Mouse (Mus musculus): ENCODE measurements around the gene Olfr1014. TPM values are rescaled to one million over a fixed set of nuclear protein-coding genes. Genes with fewer than 3 reads are reported as not detected.

The Olfr1014 gene
- polyA plus RNA-seq (2014; fragmentation: Nextera tagmentation; extraction: Ambion mirVana), result not detected in 2 replicates

DNA sequence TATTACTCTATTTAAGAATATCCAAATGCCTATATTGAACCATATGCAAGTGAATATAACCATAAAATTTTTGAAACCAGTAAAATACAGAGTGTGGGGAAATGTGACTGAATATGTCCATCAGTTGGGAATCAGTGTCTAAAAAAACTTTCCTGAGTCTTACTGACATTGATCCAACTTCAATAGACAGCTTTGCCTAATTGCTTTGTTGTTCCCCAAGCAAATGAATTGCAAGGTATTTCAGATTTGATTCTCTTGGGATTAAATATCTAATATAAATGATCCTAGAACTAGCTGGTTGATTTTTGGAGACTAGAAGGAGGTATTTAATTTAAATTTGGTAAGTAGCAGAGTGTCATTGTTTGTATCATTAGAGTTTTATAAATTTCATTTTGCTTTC, at the start of gene Olfr1014:
Olfr1014 (plus strand) TSS at position 301 of the 400 bp plus-strand sequence.
- no peak within 1 kb of the TSS for H3K4me3 ChIP-seq (ENCODE audit: low read depth, low read length)
- H3K9me3 ChIP-seq (ENCODE audit: control insufficient read depth, low read length), result no peaks in the 10 kb centered on the region
- no peak within 1 kb of the TSS for H3K4me2 ChIP-seq
- DNase-seq (ENCODE audit: low spot score, missing footprints), result no peak
- no peaks in the 10 kb centered on the region for H3K36me3 ChIP-seq (ENCODE audit: control insufficient read depth, insufficient read depth, low read length)
- no peaks in the 10 kb centered on the region for H3K27me3 ChIP-seq (ENCODE audit: control insufficient read depth, insufficient read depth, low read length)
- H3K27ac ChIP-seq (ENCODE audit: low read depth, low read length), result no peak within 1 kb of the TSS
- no peak within 1 kb of the TSS for H3K9ac ChIP-seq (ENCODE audit: low read length)
- no peak for ATAC-seq (ENCODE audit: low FRiP score)
- H3K4me1 ChIP-seq (ENCODE audit: control insufficient read depth, insufficient read depth, low read length), result no peaks in the 10 kb centered on the region

- DNase-seq (ENCODE audit: low spot score, missing footprints) (peak; percentile 85), ATAC-seq (ENCODE audit: low FRiP score) (0 out of 2 replicates have a peak, but pooled peaks have one; percentile 61)
- H3K4me1 ChIP-seq (ENCODE audit: control insufficient read depth, insufficient read depth, low read length), result no peaks in the 10 kb centered on the region
- H3K27me3 ChIP-seq (ENCODE audit: control insufficient read depth, insufficient read depth, low read length), result no peaks in the 10 kb centered on the region
- H3K9ac ChIP-seq (ENCODE audit: low read length), result no peak overlapping the region
- no peak overlapping the region for H3K27ac ChIP-seq (ENCODE audit: low read depth, low read length)
- no peak overlapping the region for H3K4me3 ChIP-seq (ENCODE audit: low read depth, low read length)
- no peaks in the 10 kb centered on the region for H3K36me3 ChIP-seq (ENCODE audit: control insufficient read depth, insufficient read depth, low read length)
- 16% methylated on average over 3 of the region's 3 CpGs for WGBS
- H3K9me3 ChIP-seq (ENCODE audit: control insufficient read depth, low read length), result no peaks in the 10 kb centered on the region
- no peak overlapping the region for H3K4me2 ChIP-seq
Measured at GRCm38 (mm10) chr2:85725793-85726192, 46.7 kb upstream of the Olfr1014 start.

DNA sequence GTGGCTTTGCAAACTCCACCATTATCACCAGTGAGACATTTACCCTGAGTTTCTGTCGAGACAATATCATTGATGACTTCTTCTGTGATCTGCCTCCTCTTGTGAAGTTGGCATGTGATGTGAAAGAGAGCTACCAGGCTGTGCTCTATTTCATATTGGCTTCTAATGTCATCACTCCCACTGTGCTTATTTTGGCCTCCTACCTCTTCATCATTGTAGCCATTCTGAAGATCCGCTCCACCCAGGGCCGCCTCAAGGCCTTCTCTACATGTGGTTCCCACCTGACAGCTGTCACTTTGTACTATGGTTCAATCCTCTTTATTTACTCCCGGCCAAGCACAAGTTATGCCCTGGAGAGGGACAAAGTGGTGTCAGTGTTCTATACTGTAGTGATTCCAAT, 18.7 kb upstream of the Olfr1014 start:
- Histone ChIP-seq H3K27me3 (ENCODE audit: control insufficient read depth, insufficient read depth, low read length) (no peaks in the 10 kb centered on the region), H3K27ac (ENCODE audit: low read depth, low read length) (no peak overlapping the region), H3K36me3 (ENCODE audit: control insufficient read depth, insufficient read depth, low read length) (no peaks in the 10 kb centered on the region), H3K4me1 (ENCODE audit: control insufficient read depth, insufficient read depth, low read length) (no peaks in the 10 kb centered on the region), H3K9ac (ENCODE audit: low read length) (no peak overlapping the region), H3K4me2 (no peak overlapping the region), H3K4me3 (ENCODE audit: low read depth, low read length) (no peak overlapping the region), H3K9me3 (ENCODE audit: control insufficient read depth, low read length) (no peaks in the 10 kb centered on the region)
- DNase-seq (ENCODE audit: low spot score, missing footprints), result no peak
- WGBS, result 81% methylated on average over 4 of the region's 4 CpGs
- no peak for ATAC-seq (ENCODE audit: low FRiP score)

GRCm38 (mm10) chr2:85762666-85763065, 9.8 kb upstream of the Olfr1014 start, which contains the start of gene Olfr1012:
Gene Olfr1012, minus strand, starts transcription at chr2:85762766.
- DNase-seq (ENCODE audit: low spot score, missing footprints), result no peak
- Histone ChIP-seq H3K4me2 (no peak within 1 kb of the TSS), H3K36me3 (ENCODE audit: control insufficient read depth, insufficient read depth, low read length) (no peaks in the 10 kb centered on the region), H3K9me3 (ENCODE audit: control insufficient read depth, low read length) (no peaks in the 10 kb centered on the region), H3K4me3 (ENCODE audit: low read depth, low read length) (no peak within 1 kb of the TSS), H3K27me3 (ENCODE audit: control insufficient read depth, insufficient read depth, low read length) (no peaks in the 10 kb centered on the region), H3K27ac (ENCODE audit: low read depth, low read length) (no peak within 1 kb of the TSS), H3K9ac (ENCODE audit: low read length) (no peak within 1 kb of the TSS), H3K4me1 (ENCODE audit: control insufficient read depth, insufficient read depth, low read length) (no peaks in the 10 kb centered on the region)
- WGBS, result 81% methylated on average over 1 of the region's 1 CpGs
- ATAC-seq (ENCODE audit: low FRiP score), result no peak

DNA sequence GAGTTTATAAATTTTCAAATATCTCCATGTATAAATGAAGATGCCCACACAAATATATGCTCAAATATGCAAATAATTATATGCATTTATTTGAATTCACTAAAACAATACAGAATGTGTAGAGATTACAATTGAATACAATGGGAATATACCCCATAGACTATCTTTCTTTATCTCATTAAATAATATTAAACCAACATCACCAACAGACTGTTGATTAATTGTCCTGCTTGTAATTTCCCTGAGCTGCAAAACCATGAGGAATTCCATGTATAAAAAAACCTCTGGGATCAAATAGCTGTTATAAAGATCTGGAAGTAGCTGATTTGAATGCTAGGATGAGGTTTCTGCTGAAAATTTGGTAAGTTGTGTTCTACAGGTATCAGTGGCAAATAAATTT, 5.7 kb upstream of the Olfr1014 start, which contains the start of gene Olfr1013:
Olfr1013 (plus strand) TSS at position 301 of the 400 bp plus-strand sequence.
- Histone ChIP-seq H3K4me3 (ENCODE audit: low read depth, low read length) (no peak within 1 kb of the TSS), H3K9ac (ENCODE audit: low read length) (no peak within 1 kb of the TSS), H3K4me1 (ENCODE audit: control insufficient read depth, insufficient read depth, low read length) (no peaks in the 10 kb centered on the region), H3K27me3 (ENCODE audit: control insufficient read depth, insufficient read depth, low read length) (no peaks in the 10 kb centered on the region), H3K36me3 (ENCODE audit: control insufficient read depth, insufficient read depth, low read length) (no peaks in the 10 kb centered on the region), H3K27ac (ENCODE audit: low read depth, low read length) (no peak within 1 kb of the TSS), H3K9me3 (ENCODE audit: control insufficient read depth, low read length) (no peaks in the 10 kb centered on the region), H3K4me2 (no peak within 1 kb of the TSS)
- DNase-seq (ENCODE audit: low spot score, missing footprints), result no peak
- ATAC-seq (ENCODE audit: low FRiP score), result no peak

- Histone ChIP-seq H3K4me1 (ENCODE audit: control insufficient read depth, insufficient read depth, low read length) (no peaks in the 10 kb centered on the region), H3K4me3 (ENCODE audit: low read depth, low read length) (no peak within 1 kb of the TSS), H3K27me3 (ENCODE audit: control insufficient read depth, insufficient read depth, low read length) (no peaks in the 10 kb centered on the region), H3K9me3 (ENCODE audit: control insufficient read depth, low read length) (no peaks in the 10 kb centered on the region), H3K27ac (ENCODE audit: low read depth, low read length) (no peak within 1 kb of the TSS), H3K4me2 (no peak within 1 kb of the TSS), H3K36me3 (ENCODE audit: control insufficient read depth, insufficient read depth, low read length) (no peaks in the 10 kb centered on the region), H3K9ac (ENCODE audit: low read length) (no peak within 1 kb of the TSS)
- ATAC-seq (ENCODE audit: low FRiP score), result no peak
- DNase-seq (ENCODE audit: low spot score, missing footprints), result no peak
Measured at GRCm38 (mm10) chr2:85781717-85782116, 9.2 kb downstream of the Olfr1014 start, which contains the start of gene Olfr1015. Gene Olfr1015, plus strand, starts transcription at chr2:85782017.

DNA sequence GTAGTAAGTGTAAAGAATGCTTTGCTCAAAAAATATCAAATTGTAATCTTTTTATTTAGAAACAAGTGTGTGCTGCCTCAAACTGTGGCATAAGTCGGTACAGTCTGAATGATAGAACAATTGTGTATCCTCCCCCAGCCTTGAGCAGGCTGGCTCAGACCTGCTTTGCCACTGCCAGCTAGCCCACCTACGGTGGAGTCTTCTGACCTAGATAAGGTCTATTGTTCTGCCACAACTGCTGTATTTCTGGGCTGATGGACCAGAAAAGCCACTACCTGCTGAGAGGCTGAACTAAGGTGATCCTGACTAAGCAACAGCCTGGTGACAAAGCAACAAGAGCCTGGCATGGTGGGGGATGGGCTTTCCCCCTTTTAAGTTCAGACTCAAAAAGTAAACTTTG, 19.8 kb downstream of the Olfr1014 start:
- no peak overlapping the region for H3K27ac ChIP-seq (ENCODE audit: low read depth, low read length)
- DNase-seq (ENCODE audit: low spot score, missing footprints) (no peak), ATAC-seq (ENCODE audit: low FRiP score) (no peak; the same call in 1 of the 2 replicates)
- no peak overlapping the region for H3K4me3 ChIP-seq (ENCODE audit: low read depth, low read length)
- H3K4me1 ChIP-seq (ENCODE audit: control insufficient read depth, insufficient read depth, low read length), result no peaks in the 10 kb centered on the region
- no peaks in the 10 kb centered on the region for H3K27me3 ChIP-seq (ENCODE audit: control insufficient read depth, insufficient read depth, low read length)
- 20% methylated on average over 2 of the region's 2 CpGs for WGBS
- no peaks in the 10 kb centered on the region for H3K36me3 ChIP-seq (ENCODE audit: control insufficient read depth, insufficient read depth, low read length)
- no peaks in the 10 kb centered on the region for H3K9me3 ChIP-seq (ENCODE audit: control insufficient read depth, low read length)
- no peak overlapping the region for H3K9ac ChIP-seq (ENCODE audit: low read length)
- no peak overlapping the region for H3K4me2 ChIP-seq

DNA sequence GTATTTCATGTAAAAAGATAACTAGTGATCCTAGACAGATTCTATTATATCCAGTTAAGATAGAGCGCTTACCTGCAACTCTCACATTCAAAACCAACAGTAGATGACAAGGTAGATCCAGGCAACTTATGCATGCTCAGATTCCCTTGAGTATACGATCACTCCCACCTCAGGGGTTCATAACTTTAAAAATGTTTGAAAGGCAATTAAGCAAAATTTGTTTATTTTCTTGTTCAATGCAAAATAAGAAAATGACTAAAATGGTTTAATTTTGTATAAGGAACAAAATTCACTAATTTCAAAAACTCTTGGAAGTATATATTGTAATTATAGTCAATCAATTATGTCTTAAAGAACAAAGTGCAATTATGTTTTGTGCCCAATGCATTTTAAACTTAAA, 29.9 kb downstream of the Olfr1014 start, which contains the start of gene Olfr1016:
Olfr1016 (minus strand) TSS at position 101 of the 400 bp plus-strand sequence.
- Histone ChIP-seq H3K27me3 (ENCODE audit: control insufficient read depth, insufficient read depth, low read length) (no peaks in the 10 kb centered on the region), H3K9ac (ENCODE audit: low read length) (no peak within 1 kb of the TSS), H3K27ac (ENCODE audit: low read depth, low read length) (no peak within 1 kb of the TSS), H3K9me3 (ENCODE audit: control insufficient read depth, low read length) (no peaks in the 10 kb centered on the region), H3K36me3 (ENCODE audit: control insufficient read depth, insufficient read depth, low read length) (no peaks in the 10 kb centered on the region), H3K4me2 (no peak within 1 kb of the TSS), H3K4me3 (ENCODE audit: low read depth, low read length) (no peak within 1 kb of the TSS), H3K4me1 (ENCODE audit: control insufficient read depth, insufficient read depth, low read length) (no peaks in the 10 kb centered on the region)
- ATAC-seq (ENCODE audit: low FRiP score), result no peak
- 81% methylated on average over 2 of the region's 2 CpGs for WGBS
- no peak for DNase-seq (ENCODE audit: low spot score, missing footprints)

DNA sequence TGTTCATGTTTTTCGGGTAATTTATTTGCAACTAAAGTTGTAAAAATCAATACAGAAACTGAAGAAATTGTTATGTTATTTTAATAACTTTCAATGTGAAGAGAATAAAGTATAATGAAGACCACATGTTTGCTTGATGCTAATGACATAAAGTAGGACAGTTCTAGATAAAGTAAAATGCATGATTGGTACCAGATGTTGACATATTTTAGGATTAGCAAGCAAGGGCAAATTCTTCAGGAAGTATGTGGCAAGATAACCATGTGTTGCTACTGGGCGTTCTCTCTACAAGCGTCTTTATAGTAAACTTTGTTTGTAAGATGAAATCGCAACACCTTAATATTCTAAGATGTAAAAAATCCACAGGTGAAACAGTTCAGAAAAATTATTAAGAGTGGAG, 32.0 kb downstream of the Olfr1014 start:
- Histone ChIP-seq H3K27me3 (ENCODE audit: control insufficient read depth, insufficient read depth, low read length) (no peaks in the 10 kb centered on the region), H3K27ac (ENCODE audit: low read depth, low read length) (no peak overlapping the region), H3K4me2 (no peak overlapping the region), H3K4me3 (ENCODE audit: low read depth, low read length) (no peak overlapping the region), H3K9me3 (ENCODE audit: control insufficient read depth, low read length) (no peaks in the 10 kb centered on the region), H3K36me3 (ENCODE audit: control insufficient read depth, insufficient read depth, low read length) (no peaks in the 10 kb centered on the region), H3K4me1 (ENCODE audit: control insufficient read depth, insufficient read depth, low read length) (no peaks in the 10 kb centered on the region), H3K9ac (ENCODE audit: low read length) (no peak overlapping the region)
- DNase-seq (ENCODE audit: low spot score, missing footprints), result no peak
- WGBS, result 84% methylated on average over 4 of the region's 4 CpGs
- ATAC-seq (ENCODE audit: low FRiP score), result no peak
